Mouse (Mus musculus): ENCODE results near the gene Ip6k1.

Gene Ip6k1

GRCm38 (mm10) chr9:108026584-108026983 is 24.3 kb downstream of the Ip6k1 start:
- DNase-seq (ENCODE audit: low read depth in 2 of 2, low spot score in 2 of 2): no peak

GRCm38 (mm10) chr9:108027867-108028266 is 25.6 kb downstream of the Ip6k1 start:
- no peak for DNase-seq (ENCODE audit: low read depth in 2 of 2, low spot score in 2 of 2)

- DNase-seq (ENCODE audit: low read depth in 2 of 2, low spot score in 2 of 2): no peak
Measured at GRCm38 (mm10) chr9:108032126-108032525, 29.8 kb downstream of the Ip6k1 start.

DNA sequence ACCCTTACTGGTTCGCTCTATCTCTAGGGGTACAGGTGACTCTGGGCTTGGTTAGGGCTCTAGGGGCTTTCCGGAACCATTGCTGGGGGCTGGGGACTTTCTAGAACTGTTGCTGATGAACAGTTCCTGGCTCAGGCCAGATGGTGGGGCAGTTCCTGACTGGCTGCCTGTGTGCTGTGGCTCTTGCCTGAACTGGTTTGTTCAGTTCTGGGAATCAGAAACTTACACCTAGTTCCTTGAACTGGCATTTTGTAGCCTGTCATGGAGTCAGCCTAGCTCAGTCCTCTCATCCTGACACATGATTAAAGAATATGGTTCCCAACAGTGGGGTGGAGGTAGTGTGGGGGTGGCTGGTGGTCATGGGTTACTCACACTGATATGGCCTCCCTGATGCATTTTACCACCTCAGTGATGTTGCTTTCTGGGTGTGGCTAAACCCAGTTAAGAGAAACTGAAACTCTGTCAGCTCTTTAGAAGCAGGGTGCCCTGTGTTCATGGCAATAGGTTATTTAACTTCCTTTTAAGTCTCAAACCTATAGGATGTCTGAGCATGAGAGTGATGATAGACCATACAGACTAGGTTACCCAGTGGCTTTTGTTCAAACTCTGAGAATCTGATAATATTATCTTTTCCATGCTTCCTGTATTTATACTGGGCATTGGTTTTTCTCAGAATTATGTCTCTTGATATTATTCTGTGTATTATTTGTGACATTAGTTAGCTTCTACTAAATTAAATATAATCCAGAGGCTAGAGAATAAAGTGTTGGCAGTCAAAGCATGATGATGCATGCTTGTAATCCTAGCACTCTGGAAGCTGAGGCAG is 33.2 kb downstream of the Ip6k1 start:
- DNase-seq (ENCODE audit: low read depth in 2 of 2, low spot score in 2 of 2): no peak

DNA sequence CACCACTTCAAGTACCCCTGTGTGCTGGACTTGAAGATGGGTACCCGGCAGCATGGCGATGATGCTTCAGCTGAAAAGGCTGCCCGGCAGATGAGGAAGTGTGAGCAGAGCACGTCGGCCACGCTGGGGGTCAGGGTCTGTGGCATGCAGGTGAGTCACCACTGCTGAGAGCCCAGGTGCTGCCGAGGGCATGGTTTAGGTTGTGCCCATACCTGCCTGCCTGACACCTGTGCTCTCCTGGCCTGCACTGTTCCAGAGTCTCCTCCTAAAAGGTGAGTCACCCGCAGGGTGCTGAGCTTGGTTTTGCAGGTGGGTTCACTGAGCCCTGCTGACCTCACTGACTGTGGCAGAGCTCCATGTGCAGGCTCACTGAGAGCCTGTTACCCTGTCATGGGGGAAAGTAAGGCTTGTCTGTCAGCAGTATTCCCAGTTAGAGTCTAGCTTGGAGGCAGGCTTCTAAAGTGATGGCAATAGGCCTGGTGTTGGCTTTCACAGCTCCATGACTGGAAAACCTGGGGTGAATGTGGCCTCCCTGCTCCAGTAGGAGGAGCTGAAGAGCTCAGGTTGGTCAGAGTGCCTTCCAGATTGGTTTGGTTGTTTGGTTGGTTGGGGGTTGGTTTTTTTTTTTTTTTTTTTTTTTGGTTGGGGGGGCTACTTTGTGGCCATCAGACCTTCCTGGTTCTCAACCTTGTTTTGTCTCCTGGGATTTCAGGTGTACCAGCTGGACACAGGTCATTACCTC is 42.6 kb downstream of the Ip6k1 start:
- DNase-seq (ENCODE audit: low read depth in 2 of 2, low spot score in 2 of 2): no peak

GRCm38 (mm10) chr9:108046582-108046981 is 44.3 kb downstream of the Ip6k1 start:
- no peak for DNase-seq (ENCODE audit: low read depth in 2 of 2, low spot score in 2 of 2)

GRCm38 (mm10) chr9:108047601-108048565 is 45.6 kb downstream of the Ip6k1 start:
- DNase-seq (ENCODE audit: low read depth in 2 of 2, low spot score in 2 of 2): no peak

- DNase-seq (ENCODE audit: low read depth in 2 of 2, low spot score in 2 of 2): peak in 1 of 2 experiments; percentile 19
Measured at GRCm38 (mm10) chr9:108048566-108048955, 46.3 kb downstream of the Ip6k1 start.

DNA sequence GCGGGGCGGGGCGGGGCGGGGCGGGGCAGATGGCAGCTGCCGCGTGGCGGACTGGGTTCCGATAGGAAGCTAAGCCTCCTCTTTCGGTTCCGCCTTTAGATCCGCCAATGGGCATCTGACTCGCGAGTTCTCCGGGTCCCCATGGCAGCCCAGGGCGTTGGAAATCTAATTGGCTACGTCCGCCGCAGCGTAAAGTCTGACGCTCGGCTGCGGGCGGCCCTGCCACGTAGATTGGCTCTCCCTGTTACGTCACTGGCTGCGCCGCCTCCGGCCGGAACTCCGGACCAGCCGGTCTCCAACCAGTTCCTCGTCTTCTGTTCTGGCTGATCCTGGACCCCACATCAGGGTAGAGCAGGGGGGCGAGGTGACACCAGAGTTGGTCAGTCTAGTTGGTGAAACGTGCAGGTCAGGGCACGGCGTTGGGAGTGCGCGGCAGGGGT is 46.7 kb downstream of the Ip6k1 start, which contains the start of gene Gmppb:
Gene Gmppb, plus strand, starts transcription at position 227 of the 440 bp plus-strand sequence.
- DNase-seq (ENCODE audit: low read depth in 2 of 2, low spot score in 2 of 2): peak; percentile 92 to 93

GRCm38 (mm10) chr9:108049561-108050251 is 47.4 kb downstream of the Ip6k1 start:
- DNase-seq (ENCODE audit: low read depth in 2 of 2, low spot score in 2 of 2): no peak

DNA sequence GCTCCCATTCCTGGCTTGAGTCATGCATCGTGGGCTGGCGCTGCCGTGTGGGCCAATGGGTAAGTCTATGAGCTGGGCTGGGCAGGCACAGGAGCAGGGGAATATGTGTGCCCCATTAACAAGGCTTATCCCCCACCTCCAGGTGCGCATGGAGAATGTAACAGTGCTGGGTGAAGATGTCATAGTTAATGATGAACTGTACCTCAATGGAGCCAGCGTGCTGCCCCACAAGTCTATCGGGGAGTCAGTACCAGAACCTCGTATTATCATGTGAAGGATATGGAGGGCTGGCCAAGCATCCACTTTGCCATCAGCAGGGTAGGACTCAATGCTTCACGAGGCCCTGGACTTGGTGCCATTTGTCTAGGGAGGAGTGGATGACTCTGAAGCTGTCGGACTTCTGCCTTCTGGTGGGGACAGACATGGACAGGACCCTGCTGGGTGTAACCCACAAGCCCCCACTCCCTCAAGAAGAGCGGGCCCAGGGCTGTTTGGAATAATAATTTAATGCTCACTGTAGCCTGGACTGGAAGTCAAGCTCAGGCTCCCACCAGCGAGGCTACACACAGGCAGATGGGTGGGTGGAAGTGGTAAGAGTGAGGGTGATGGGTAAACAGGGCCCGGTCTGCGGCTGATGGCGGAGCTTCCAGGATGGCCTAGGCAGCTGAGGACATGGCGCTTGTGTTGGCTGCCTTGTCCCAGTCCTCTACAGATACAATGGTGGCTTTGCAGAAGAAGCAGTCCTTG is 49.1 kb downstream of the Ip6k1 start:
- DNase-seq (ENCODE audit: low read depth in 2 of 2, low spot score in 2 of 2): no peak

GRCm38 (mm10) chr9:108051931-108052220 is 49.6 kb downstream of the Ip6k1 start:
- no peak for DNase-seq (ENCODE audit: low read depth in 2 of 2, low spot score in 2 of 2)

DNA sequence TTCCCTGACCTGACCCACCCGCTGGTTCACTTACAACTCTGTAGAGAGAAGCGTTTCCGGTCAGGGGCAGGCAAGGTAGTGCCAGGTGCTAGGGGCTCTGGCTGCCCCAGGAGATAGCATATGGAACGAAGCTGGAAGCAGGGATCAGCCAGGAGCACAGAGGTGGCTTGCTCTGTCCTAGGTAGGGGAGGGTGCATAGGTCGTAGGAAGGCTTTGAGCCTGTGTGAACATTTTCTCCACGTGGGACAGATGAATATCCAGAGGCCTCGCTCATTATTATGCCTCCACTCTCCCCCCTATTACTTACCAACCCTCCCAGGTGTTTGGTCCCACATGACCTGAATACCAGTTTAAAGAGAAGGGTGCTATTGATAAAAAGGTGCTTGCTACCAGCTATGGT is 50.1 kb downstream of the Ip6k1 start:
- DNase-seq (ENCODE audit: low read depth in 2 of 2, low spot score in 2 of 2): no peak

DNA sequence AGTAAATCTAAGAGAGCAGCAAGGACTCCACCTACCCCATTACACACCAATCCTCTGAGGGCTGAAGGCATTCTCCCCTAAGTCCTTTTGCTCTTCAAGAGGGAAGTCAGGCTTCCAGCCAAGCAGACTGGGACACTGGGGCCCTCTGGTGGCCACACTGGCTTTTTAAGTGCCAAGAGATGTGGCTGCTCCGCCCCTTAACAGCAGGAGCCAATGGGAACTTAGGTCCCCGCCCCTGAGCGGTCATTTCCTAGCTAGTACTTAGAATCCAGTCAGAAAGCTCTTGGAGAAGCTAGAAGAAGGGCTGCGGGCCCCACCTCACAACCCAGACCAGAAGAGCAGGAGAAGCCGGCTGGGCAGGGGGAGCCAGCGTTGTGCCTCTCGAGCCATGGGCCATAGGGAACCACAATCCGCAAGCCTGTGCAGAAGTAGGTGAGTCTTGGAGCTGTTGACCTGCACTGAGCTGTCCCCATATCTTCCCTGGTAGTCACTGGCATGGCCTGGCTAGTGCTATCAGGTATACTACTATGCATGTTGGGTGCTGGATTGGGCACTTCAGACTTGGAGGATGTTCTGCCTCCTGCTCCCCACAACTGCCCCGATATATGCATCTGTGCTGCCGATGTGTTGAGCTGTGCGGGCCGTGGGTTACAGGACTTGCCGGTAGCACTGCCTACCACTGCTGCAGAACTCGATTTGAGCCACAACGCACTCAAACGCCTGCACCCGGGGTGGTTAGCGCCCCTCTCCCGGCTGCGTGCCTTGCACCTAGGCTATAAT is 50.8 kb downstream of the Ip6k1 start, which contains the start of gene Amigo3:
Gene Amigo3, plus strand, starts transcription at position 275 of the 780 bp plus-strand sequence.
- peak; percentile 92 to 97 for DNase-seq (ENCODE audit: low read depth in 2 of 2, low spot score in 2 of 2)

DNA sequence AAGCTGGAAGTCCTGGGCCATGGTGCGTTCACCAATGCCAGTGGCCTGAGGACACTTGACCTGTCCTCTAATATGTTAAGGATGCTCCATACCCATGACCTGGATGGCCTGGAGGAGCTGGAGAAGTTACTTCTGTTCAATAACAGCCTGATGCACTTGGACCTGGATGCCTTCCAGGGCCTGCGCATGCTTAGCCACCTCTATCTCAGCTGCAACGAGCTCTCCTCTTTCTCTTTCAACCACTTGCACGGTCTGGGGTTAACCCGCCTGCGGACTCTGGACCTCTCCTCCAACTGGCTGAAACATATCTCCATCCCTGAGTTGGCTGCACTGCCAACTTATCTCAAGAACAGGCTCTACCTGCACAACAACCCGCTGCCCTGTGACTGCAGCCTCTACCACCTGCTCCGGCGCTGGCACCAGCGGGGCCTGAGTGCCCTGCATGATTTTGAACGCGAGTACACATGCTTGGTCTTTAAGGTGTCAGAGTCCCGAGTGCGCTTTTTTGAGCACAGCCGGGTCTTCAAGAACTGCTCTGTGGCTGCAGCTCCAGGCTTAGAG is 51.4 kb downstream of the Ip6k1 start:
- DNase-seq (ENCODE audit: low read depth in 2 of 2, low spot score in 2 of 2): no peak

DNA sequence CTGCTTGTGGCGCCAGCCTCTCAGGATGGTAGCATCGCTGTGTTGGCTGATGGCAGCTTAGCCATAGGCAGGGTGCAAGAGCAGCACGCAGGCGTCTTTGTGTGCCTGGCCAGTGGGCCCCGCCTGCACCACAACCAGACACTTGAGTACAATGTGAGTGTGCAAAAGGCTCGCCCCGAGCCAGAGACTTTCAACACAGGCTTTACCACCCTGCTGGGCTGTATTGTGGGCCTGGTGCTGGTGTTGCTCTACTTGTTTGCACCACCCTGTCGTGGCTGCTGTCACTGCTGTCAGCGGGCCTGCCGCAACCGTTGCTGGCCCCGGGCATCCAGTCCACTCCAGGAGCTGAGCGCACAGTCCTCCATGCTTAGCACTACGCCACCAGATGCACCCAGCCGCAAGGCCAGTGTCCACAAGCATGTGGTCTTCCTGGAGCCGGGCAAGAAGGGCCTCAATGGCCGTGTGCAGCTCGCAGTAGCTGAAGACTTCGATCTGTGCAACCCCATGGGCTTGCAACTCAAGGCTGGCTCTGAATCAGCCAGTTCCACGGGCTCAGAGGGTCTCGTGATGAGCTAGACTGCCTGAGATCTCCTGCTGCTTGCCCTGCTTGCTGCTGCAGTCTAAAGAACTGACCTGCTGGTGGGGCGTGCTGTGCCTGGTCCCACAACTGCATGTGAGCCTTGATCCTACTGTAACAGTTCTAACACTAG is 52.2 kb downstream of the Ip6k1 start:
- no peak for DNase-seq (ENCODE audit: low read depth in 2 of 2, low spot score in 2 of 2)

- DNase-seq (ENCODE audit: low read depth in 2 of 2, low spot score in 2 of 2): no peak
Measured at GRCm38 (mm10) chr9:108055061-108055460, 52.8 kb downstream of the Ip6k1 start.

GRCm38 (mm10) chr9:108055661-108056237 is 53.4 kb downstream of the Ip6k1 start:
- DNase-seq (ENCODE audit: low read depth in 2 of 2, low spot score in 2 of 2): no peak
